Mouse (Mus musculus): ENCODE measurements around the gene Mmp15.

DNA sequence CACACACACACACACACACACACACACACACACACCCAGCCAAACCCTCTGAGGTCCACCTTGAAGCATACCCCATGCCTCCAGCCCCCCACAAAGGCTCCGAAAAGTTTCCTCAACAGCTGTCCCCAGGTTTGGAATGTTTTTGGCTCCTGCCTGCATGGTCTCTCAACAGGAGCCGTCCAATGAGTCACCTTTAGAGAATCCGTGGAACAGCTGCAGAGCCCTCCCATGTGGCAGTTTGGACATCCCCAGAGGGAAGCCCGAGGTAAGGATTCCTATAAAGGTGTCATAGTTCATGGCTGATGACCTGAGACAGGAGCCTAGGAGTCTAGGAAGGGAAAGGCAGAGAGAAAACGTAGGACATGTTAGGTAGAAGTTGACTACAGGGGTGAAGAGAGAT lies 34.0 kb downstream of the Mmp15 start:
- TF ChIP-seq POLR2A (IDR thresholded peaks at IDR 0.05; ENCODE audit: insufficient read depth, low read length) (no peak), CTCF (IDR thresholded peaks at IDR 0.05; ENCODE audit: low read depth, low read length) (no peak), EP300 (IDR thresholded peaks at IDR 0.05; ENCODE audit: insufficient read depth, low read depth, low read length) (no peak)
